Mouse (Mus musculus) lung, embryonic 16.5 days (tissue): ENCODE data around the gene Arhgap23. TPM values are rescaled to one million over a fixed set of nuclear protein-coding genes. Genes with fewer than 3 reads are reported as not detected.
A peak's percentile ranks its signal among the peaks of the same experiment; 100 is the strongest.

Source experiments
- ATAC-seq: fragments of 200-750 bp; cut with Nextera tagmentation; 2 replicates; pipeline ENCODE4 v1.8.0; 2017; ENCODE audit warnings: low read depth, mild to moderate bottlenecking, moderate library complexity
- H3K27ac ChIP-seq: fragments of 300-500 bp; sonication (generic); 2 replicates; pipeline ENCODE4 v1.5.1; 2014; ENCODE audit warnings: mild to moderate bottlenecking, control low read depth, low read length
- H3K27me3 ChIP-seq: fragments of 300-500 bp; sonication (generic); 2 replicates; pipeline ENCODE4 v1.6.1; 2014; ENCODE audit warnings: low read depth, low read length, mixed read lengths; ENCODE audit not compliant: control insufficient read depth, insufficient read depth
- H3K36me3 ChIP-seq: fragments of 300-500 bp; sonication (generic); 2 replicates; pipeline ENCODE4 v1.6.1; 2014; ENCODE audit warnings: low read length; ENCODE audit not compliant: control insufficient read depth, insufficient read depth
- H3K4me1 ChIP-seq: fragments of 300-500 bp; sonication (generic); replicated peaks from 2 replicates; pipeline ENCODE4 v1.6.1; 2014; ENCODE audit warnings: low read length, mixed read lengths; ENCODE audit not compliant: control insufficient read depth, insufficient read depth
- H3K4me2 ChIP-seq: fragments of 300-500 bp; sonication (generic); 2 replicates; pipeline ENCODE4 v1.6.1; 2014; ENCODE audit warnings: low read depth, low read length, control low read depth
- H3K4me3 ChIP-seq: fragments of 300-500 bp; sonication (generic); 2 replicates; pipeline ENCODE4 v1.5.1; 2014; ENCODE audit warnings: mild to moderate bottlenecking, low read length, control low read depth
- H3K9ac ChIP-seq: fragments of 300-500 bp; sonication (generic); 2 replicates; pipeline ENCODE4 v1.6.1; 2014; ENCODE audit warnings: low read length, control low read depth
- H3K9me3 ChIP-seq: fragments of 300-500 bp; sonication (generic); 2 replicates; pipeline ENCODE4 v1.6.1; 2016; ENCODE audit warnings: low read length; ENCODE audit not compliant: control insufficient read depth
- WGBS: fragments of 180-500 bp; shearing (Covaris S2); extraction: QIAGEN DNeasy Blood & Tissue Kit; methylation state at CpG from one replicate; pipeline ENCODE4 v1.1.7; 2014; 5-methylcytosine and 5-hydroxymethylcytosine counted together
- polyA plus RNA-seq: library from polyadenylated mRNA; unstranded; fragments of >200 nt; fragmentation: Nextera tagmentation; extraction: Ambion mirVana; gene quantifications from 2 replicates; pipeline ENCODE4 v1.2.1, GENCODE M21; 2015

The Arhgap23 gene
- 5.2 and 5.4 TPM in 2 replicates for polyA plus RNA-seq

DNA sequence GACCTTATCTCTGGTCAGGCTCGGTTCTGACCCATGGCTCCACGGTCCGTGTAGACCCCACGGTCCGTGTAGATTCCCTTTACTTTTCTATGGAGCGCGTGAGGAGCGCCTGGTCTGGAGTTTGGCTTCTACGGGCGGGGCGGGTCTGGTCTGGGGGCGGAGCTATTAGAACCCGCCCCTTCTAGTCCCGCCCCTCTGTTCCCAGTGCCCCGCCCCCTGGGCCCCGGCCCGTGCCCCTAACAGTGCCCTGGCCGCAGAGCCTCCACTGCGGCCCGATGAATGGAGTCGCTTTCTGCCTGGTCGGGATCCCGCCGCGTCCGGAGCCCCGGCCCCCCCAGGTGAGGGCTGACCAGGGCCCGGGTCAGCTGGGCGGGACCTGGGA is at the start of gene Arhgap23:
Arhgap23 (plus strand) TSS at position 204 of the 382 bp plus-strand sequence.
- Histone ChIP-seq H3K4me1 (peaks cover 6% of the 10 kb centered on the region; the same call in 1 of the 2 replicates), H3K9ac (peak within 1 kb of the TSS; percentile 91), H3K36me3 (no peaks in the 10 kb centered on the region), H3K27ac (peak within 1 kb of the TSS; percentile 93), H3K4me2 (peak within 1 kb of the TSS; percentile 67), H3K27me3 (no peaks in the 10 kb centered on the region), H3K4me3 (peak within 1 kb of the TSS; percentile 90), H3K9me3 (no peaks in the 10 kb centered on the region)
- WGBS: under 1% methylated on average over 29 of the region's 29 CpGs
- ATAC-seq: peak; percentile 92

GRCm38 (mm10) chr11:97365556-97365955 is 49.8 kb upstream of the Arhgap23 start:
- no peak for ATAC-seq
- H3K9ac ChIP-seq: peak overlapping the region; percentile 34; the same call in 1 of the 2 replicates

DNA sequence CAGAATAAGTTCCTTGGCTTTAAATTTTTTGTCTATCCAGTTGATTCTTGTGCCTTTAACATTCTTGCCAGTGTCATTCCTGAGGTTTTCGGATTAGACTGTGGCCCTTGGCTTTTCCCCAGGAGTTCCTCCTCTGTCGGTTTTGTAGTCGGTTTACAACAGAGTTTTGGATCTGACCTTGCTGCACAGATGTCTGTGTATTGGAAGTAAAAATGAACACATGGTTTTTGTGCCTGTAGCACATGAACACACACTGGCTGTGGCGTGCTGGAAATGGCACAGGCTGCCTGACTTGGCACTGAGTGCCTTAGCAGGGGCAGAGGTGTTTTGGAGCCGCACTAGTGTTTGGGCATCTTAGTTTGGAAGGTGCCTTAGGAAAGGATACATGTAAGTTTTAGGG is 46.8 kb upstream of the Arhgap23 start:
- ATAC-seq: no peak
- H3K4me2 ChIP-seq: no peak overlapping the region
- peaks cover 35% of the 10 kb centered on the region for H3K4me1 ChIP-seq
- 63% methylated on average over 5 of the region's 5 CpGs for WGBS
- no peaks in the 10 kb centered on the region for H3K9me3 ChIP-seq
- H3K4me3 ChIP-seq: no peak overlapping the region
- no peaks in the 10 kb centered on the region for H3K36me3 ChIP-seq
- no peaks in the 10 kb centered on the region for H3K27me3 ChIP-seq
- no peak overlapping the region for H3K9ac ChIP-seq
- no peak overlapping the region for H3K27ac ChIP-seq

More at GRCm38 (mm10) chr11:97365556-97365955, 49.8 kb upstream of the Arhgap23 start:
- no peak overlapping the region for H3K4me3 ChIP-seq
- no peaks in the 10 kb centered on the region for H3K9me3 ChIP-seq
- no peak overlapping the region; the same call in 1 of the 2 replicates for H3K27ac ChIP-seq
- WGBS: 45% methylated on average over 1 of the region's 1 CpGs
- H3K4me1 ChIP-seq: peaks cover 33% of the 10 kb centered on the region
- no peaks in the 10 kb centered on the region for H3K27me3 ChIP-seq
- no peaks in the 10 kb centered on the region for H3K36me3 ChIP-seq
- H3K4me2 ChIP-seq: peak overlapping the region; percentile 78

DNA sequence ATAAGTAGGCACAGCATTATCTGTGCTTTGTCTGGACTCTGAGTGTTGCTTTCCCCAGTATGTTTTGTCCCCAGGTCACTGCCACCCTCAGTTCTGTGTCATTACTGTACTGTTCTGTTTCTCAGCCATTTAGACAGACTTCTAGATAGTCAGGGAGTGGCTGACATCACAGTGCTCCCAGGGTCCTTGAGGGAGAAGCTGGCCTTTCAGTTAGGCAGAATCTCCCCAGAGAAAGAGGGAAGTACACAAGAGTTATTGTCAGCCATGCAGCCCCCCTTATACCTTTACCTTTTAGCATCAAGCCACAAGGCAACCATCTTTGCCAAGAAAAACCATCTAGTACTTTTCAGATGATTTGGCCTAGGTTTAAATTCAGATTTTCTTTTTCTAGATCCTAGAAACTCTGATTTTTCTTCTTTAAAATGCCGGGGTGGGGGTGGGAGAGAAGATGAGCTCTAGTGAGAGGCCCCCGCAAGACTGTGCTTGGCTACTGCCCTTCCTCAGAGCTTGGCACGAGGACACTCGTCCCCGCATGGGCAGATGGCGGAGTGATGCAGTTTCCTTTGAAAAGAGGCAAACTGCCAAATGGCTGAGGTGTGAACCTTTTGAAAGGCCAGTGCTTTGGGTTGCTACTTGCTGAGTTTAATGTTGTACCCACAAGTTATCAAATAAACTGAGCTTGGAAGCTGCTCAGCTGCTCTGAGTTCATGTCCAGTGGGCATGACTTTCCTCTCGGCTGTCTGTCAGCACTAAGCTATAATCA is 44.8 kb upstream of the Arhgap23 start:
- no peak overlapping the region for H3K9ac ChIP-seq
- no peaks in the 10 kb centered on the region for H3K9me3 ChIP-seq

GRCm38 (mm10) chr11:97372159-97372864 is 43.0 kb upstream of the Arhgap23 start:
- 75% methylated on average over 6 of the region's 6 CpGs for WGBS
- H3K27ac ChIP-seq: no peak overlapping the region
- H3K9me3 ChIP-seq: no peaks in the 10 kb centered on the region

More for the DNA sequence above, 44.8 kb upstream of the Arhgap23 start:
- H3K36me3 ChIP-seq: 0 out of 2 replicates have a peak, but pooled peaks cover 7% of the 10 kb centered on the region
- 46% methylated on average over 7 of the region's 7 CpGs for WGBS
- H3K4me1 ChIP-seq: peaks cover 15% of the 10 kb centered on the region
- H3K27ac ChIP-seq: 0 out of 2 replicates have a peak overlapping the region, but pooled peaks have one; percentile 16
- H3K4me2 ChIP-seq: no peak overlapping the region
- H3K27me3 ChIP-seq: no peaks in the 10 kb centered on the region
- ATAC-seq: no peak
- H3K4me3 ChIP-seq: no peak overlapping the region

GRCm38 (mm10) chr11:97373402-97373801 is 41.9 kb upstream of the Arhgap23 start:
- no peak for ATAC-seq
- Histone ChIP-seq H3K27ac (no peak overlapping the region), H3K4me3 (no peak overlapping the region), H3K4me2 (no peak overlapping the region), H3K9ac (no peak overlapping the region), H3K9me3 (no peaks in the 10 kb centered on the region), H3K4me1 (peaks cover 9% of the 10 kb centered on the region), H3K27me3 (no peaks in the 10 kb centered on the region), H3K36me3 (peaks cover 23% of the 10 kb centered on the region)
- WGBS: 84% methylated on average over 2 of the region's 2 CpGs

More at GRCm38 (mm10) chr11:97372159-97372864, 43.0 kb upstream of the Arhgap23 start:
- H3K4me3 ChIP-seq: no peak overlapping the region
- H3K4me1 ChIP-seq: peaks cover 11% of the 10 kb centered on the region
- no peak for ATAC-seq
- no peak overlapping the region for H3K9ac ChIP-seq
- no peak overlapping the region for H3K4me2 ChIP-seq
- no peaks in the 10 kb centered on the region for H3K27me3 ChIP-seq
- H3K36me3 ChIP-seq: peaks cover 12% of the 10 kb centered on the region

- ATAC-seq: no peak
- H3K4me2 ChIP-seq: no peak overlapping the region
- peaks cover 32% of the 10 kb centered on the region for H3K36me3 ChIP-seq
- no peak overlapping the region for H3K27ac ChIP-seq
- WGBS: 74% methylated on average over 3 of the region's 3 CpGs
- no peaks in the 10 kb centered on the region for H3K9me3 ChIP-seq
- no peaks in the 10 kb centered on the region for H3K27me3 ChIP-seq
- no peaks in the 10 kb centered on the region for H3K4me1 ChIP-seq
- H3K4me3 ChIP-seq: no peak overlapping the region
- no peak overlapping the region for H3K9ac ChIP-seq
Measured at GRCm38 (mm10) chr11:97380036-97380435, 35.3 kb upstream of the Arhgap23 start.

DNA sequence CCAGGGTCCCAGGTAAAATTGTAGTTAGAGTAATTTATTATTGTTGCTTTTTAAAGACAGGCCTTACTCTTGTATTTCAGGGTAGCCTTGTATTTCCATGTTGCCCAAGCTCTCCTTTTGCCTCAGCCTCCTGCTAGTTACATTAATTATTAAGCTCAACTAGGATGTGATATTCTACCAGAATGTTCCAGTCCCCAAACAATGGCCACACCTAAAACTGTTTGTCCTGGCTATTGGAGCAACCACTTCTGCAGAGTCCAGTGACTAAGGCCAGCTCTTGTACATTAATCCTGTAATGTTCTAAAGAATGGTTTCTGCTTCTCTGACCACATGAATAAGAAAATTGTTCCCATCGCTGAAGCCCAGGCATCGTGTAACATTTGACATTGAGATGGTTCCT is 32.3 kb upstream of the Arhgap23 start:
- Histone ChIP-seq H3K4me2 (no peak overlapping the region), H3K4me3 (no peak overlapping the region), H3K27ac (no peak overlapping the region), H3K9me3 (no peaks in the 10 kb centered on the region), H3K36me3 (peaks cover 18% of the 10 kb centered on the region), H3K4me1 (no peaks in the 10 kb centered on the region), H3K27me3 (no peaks in the 10 kb centered on the region), H3K9ac (no peak overlapping the region)
- no peak for ATAC-seq
- 87% methylated on average over 2 of the region's 2 CpGs for WGBS

GRCm38 (mm10) chr11:97383764-97384163 is 31.6 kb upstream of the Arhgap23 start:
- no peak overlapping the region for H3K27ac ChIP-seq
- no peaks in the 10 kb centered on the region for H3K4me1 ChIP-seq
- H3K27me3 ChIP-seq: no peaks in the 10 kb centered on the region
- no peak for ATAC-seq
- no peak overlapping the region for H3K4me2 ChIP-seq
- no peaks in the 10 kb centered on the region for H3K9me3 ChIP-seq
- no peak overlapping the region for H3K4me3 ChIP-seq
- peaks cover 12% of the 10 kb centered on the region for H3K36me3 ChIP-seq
- WGBS: 33% methylated on average over 2 of the region's 2 CpGs
- H3K9ac ChIP-seq: no peak overlapping the region
